Mouse (Mus musculus) CH12.LX (cell line): Measurements from ENCODE around the gene Lefty1. TPM values are rescaled to one million over a fixed set of nuclear protein-coding genes. Genes with fewer than 3 reads are reported as not detected.

Experiments used
- DNase-seq: peaks from one replicate; pipeline ENCODE4 v3.0.0-alpha.2; 2013; ENCODE audit errors: extremely low read depth
- H3K27ac ChIP-seq: 2 replicates; pipeline ENCODE4 v1.5.1; 2012; ENCODE audit warnings: low read depth, mild to moderate bottlenecking, control low read depth, moderate library complexity; ENCODE audit not compliant: insufficient read depth
- H3K27me3 ChIP-seq: replicated peaks from 2 replicates; pipeline ENCODE3; 2012; ENCODE audit warnings: inconsistent platforms
- H3K36me3 ChIP-seq, 2 experiments: replicated peaks in 1 of 2; 2 replicates each; pipeline versions ENCODE3 to v1.6.1; 2012; ENCODE audit warnings: inconsistent platforms in 1 of 2, low read length in 1 of 2, mild to moderate bottlenecking in 1 of 2, mixed read lengths in 1 of 2, moderate library complexity in 1 of 2; ENCODE audit not compliant: control insufficient read depth in 1 of 2, insufficient read depth in 1 of 2
- H3K4me1 ChIP-seq, 2 experiments: 2 replicates each; pipeline ENCODE4 v1.6.1; 2012; ENCODE audit warnings: inconsistent platforms in 1 of 2, moderate library complexity in 1 of 2; ENCODE audit not compliant: insufficient read depth in 2 of 2, control insufficient read depth in 1 of 2
- H3K4me2 ChIP-seq: 2 replicates; pipeline ENCODE4 v1.6.1; 2012; ENCODE audit warnings: low read depth, mild to moderate bottlenecking, control low read depth; ENCODE audit not compliant: poor library complexity, insufficient read depth, severe bottlenecking
- H3K4me3 ChIP-seq, 3 experiments: fragments of 150-350 bp in 1 of 3; sonication (generic) in 1 of 3; replicated peaks in 1 of 3; 2 replicates each; pipeline versions ENCODE3 to v1.5.1; 2011 to 2012; ENCODE audit warnings: low read depth in 2 of 3, low read length in 2 of 3, mild to moderate bottlenecking in 2 of 3, moderate library complexity in 2 of 3, control low read depth in 1 of 3, improper control_type of control experiment in 1 of 3, inconsistent platforms in 1 of 3, mixed read lengths in 1 of 3; ENCODE audit not compliant: poor library complexity in 1 of 3
- H3K79me2 ChIP-seq: replicated peaks from 2 replicates; pipeline ENCODE4 v1.6.1; 2012; ENCODE audit warnings: mild to moderate bottlenecking, moderate library complexity; ENCODE audit not compliant: control insufficient read depth, poor library complexity, insufficient read depth, severe bottlenecking; ENCODE audit errors: extremely low read depth
- H3K9ac ChIP-seq: 2 replicates; pipeline ENCODE4 v1.6.1; 2012; ENCODE audit warnings: low read depth, mild to moderate bottlenecking, control low read depth, moderate library complexity; ENCODE audit not compliant: insufficient read depth
- H3K9me3 ChIP-seq: replicated peaks from 2 replicates; pipeline ENCODE3; 2012; ENCODE audit warnings: low read length, inconsistent platforms, mixed read lengths
- BHLHE40 ChIP-seq: IDR thresholded peaks from 2 replicates; pipeline ENCODE4 v1.6.1; 2011; ENCODE audit warnings: mild to moderate bottlenecking, low read depth, low read length, improper control_type of control experiment
- CHD1 ChIP-seq: IDR thresholded peaks from 2 replicates; pipeline ENCODE4 v1.6.1; 2012; ENCODE audit warnings: low read depth, low read length, improper control_type of control experiment, inconsistent platforms
- CHD2 ChIP-seq: IDR thresholded peaks from 2 replicates; pipeline ENCODE4 v1.6.1; 2011; ENCODE audit warnings: low read length, improper control_type of control experiment
- CTCF ChIP-seq, 2 experiments: IDR thresholded peaks in 1 of 2; conservative IDR thresholded peaks in 1 of 2; 2 replicates each; pipeline ENCODE4 v1.5.1; 2011 to 2012; ENCODE audit warnings: low read depth in 2 of 2, low read length in 2 of 2, improper control_type of control experiment in 1 of 2, inconsistent platforms in 1 of 2, mild to moderate bottlenecking in 1 of 2, moderate library complexity in 1 of 2
- E2F4 ChIP-seq: IDR thresholded peaks from 2 replicates; pipeline ENCODE4 v1.6.1; 2011; ENCODE audit warnings: low read depth, low read length, improper control_type of control experiment; ENCODE audit not compliant: insufficient replicate concordance
- ELF1 ChIP-seq: IDR thresholded peaks from 2 replicates; pipeline ENCODE4 v1.6.1; 2014; ENCODE audit warnings: low read depth, mild to moderate bottlenecking, inconsistent platforms, low read length, improper control_type of control experiment
- EP300 ChIP-seq: IDR thresholded peaks from 2 replicates; pipeline ENCODE4 v1.6.1; 2011; ENCODE audit warnings: low read length, improper control_type of control experiment
- ETS1 ChIP-seq: conservative IDR thresholded peaks from 2 replicates; pipeline ENCODE4 v1.6.1; 2012; ENCODE audit warnings: low read depth, mild to moderate bottlenecking, inconsistent platforms, low read length, improper control_type of control experiment, moderate library complexity
- GABPA ChIP-seq: IDR thresholded peaks from 2 replicates; pipeline ENCODE4 v1.6.1; 2012; ENCODE audit warnings: low read depth, low read length, improper control_type of control experiment, inconsistent platforms; ENCODE audit not compliant: insufficient replicate concordance
- HCFC1 ChIP-seq: IDR thresholded peaks from 2 replicates; pipeline ENCODE4 v1.6.1; 2012; ENCODE audit warnings: low read depth, mild to moderate bottlenecking, inconsistent platforms, low read length, improper control_type of control experiment
- IRF4 ChIP-seq: IDR thresholded peaks from 2 replicates; pipeline ENCODE4 v1.6.1; 2014; ENCODE audit warnings: low read depth, mild to moderate bottlenecking, inconsistent platforms, low read length, improper control_type of control experiment
- JUN ChIP-seq: IDR thresholded peaks from 2 replicates; pipeline ENCODE4 v1.6.1; 2011; ENCODE audit warnings: low read depth, mild to moderate bottlenecking, low read length, improper control_type of control experiment, moderate library complexity; ENCODE audit not compliant: insufficient read depth
- JUND ChIP-seq: conservative IDR thresholded peaks from 2 replicates; pipeline ENCODE4 v1.6.1; 2011; ENCODE audit warnings: low read depth, low read length, improper control_type of control experiment
- KAT2A ChIP-seq: IDR thresholded peaks from 2 replicates; pipeline ENCODE4 v1.6.1; 2012; ENCODE audit warnings: low read length, improper control_type of control experiment, inconsistent platforms; ENCODE audit not compliant: insufficient replicate concordance
- MAFK ChIP-seq: IDR thresholded peaks from 2 replicates; pipeline ENCODE4 v1.6.1; 2011; ENCODE audit warnings: low read length, improper control_type of control experiment; ENCODE audit not compliant: insufficient replicate concordance
- MAX ChIP-seq: IDR thresholded peaks from 2 replicates; pipeline ENCODE4 v1.6.1; 2011; ENCODE audit warnings: low read length, improper control_type of control experiment
- MAZ ChIP-seq: IDR thresholded peaks from 2 replicates; pipeline ENCODE4 v1.6.1; 2012; ENCODE audit warnings: low read depth, mild to moderate bottlenecking, inconsistent platforms, low read length, improper control_type of control experiment, moderate library complexity
- MEF2A ChIP-seq: IDR thresholded peaks from 2 replicates; pipeline ENCODE4 v1.6.1; 2014; ENCODE audit warnings: low read depth, mild to moderate bottlenecking, inconsistent platforms, low read length, improper control_type of control experiment, borderline replicate concordance
- MXI1 ChIP-seq: IDR thresholded peaks from 2 replicates; pipeline ENCODE4 v1.6.1; 2011; ENCODE audit warnings: mild to moderate bottlenecking, low read depth, low read length, improper control_type of control experiment
- MYC ChIP-seq: IDR thresholded peaks from 2 replicates; pipeline ENCODE4 v1.6.1; 2011; ENCODE audit warnings: low read depth, mild to moderate bottlenecking, improper control_type of control experiment, low read length
- NELFE ChIP-seq: IDR thresholded peaks from 2 replicates; pipeline ENCODE4 v1.6.1; 2011; ENCODE audit warnings: low read depth, low read length, improper control_type of control experiment
- NRF1 ChIP-seq: IDR thresholded peaks from 2 replicates; pipeline ENCODE4 v1.6.1; 2014; ENCODE audit warnings: low read depth, mild to moderate bottlenecking, inconsistent platforms, low read length, improper control_type of control experiment, moderate library complexity
- PAX5 ChIP-seq: IDR thresholded peaks from 2 replicates; pipeline ENCODE4 v1.6.1; 2012; ENCODE audit warnings: low read length, inconsistent platforms, mixed read lengths
- POLR2A ChIP-seq: IDR thresholded peaks from 2 replicates; pipeline ENCODE4 v1.6.1; 2011; ENCODE audit warnings: low read depth, mild to moderate bottlenecking, improper control_type of control experiment, low read length
- POLR2AphosphoS2 ChIP-seq: IDR thresholded peaks from 2 replicates; pipeline ENCODE4 v1.6.1; 2011; ENCODE audit warnings: low read depth, low read length, improper control_type of control experiment
- RAD21 ChIP-seq: IDR thresholded peaks from 2 replicates; pipeline ENCODE4 v1.6.1; 2011; ENCODE audit warnings: low read depth, mild to moderate bottlenecking, low read length, improper control_type of control experiment, moderate library complexity
- RCOR1 ChIP-seq: conservative IDR thresholded peaks from 2 replicates; pipeline ENCODE4 v1.6.1; 2012; ENCODE audit warnings: low read depth, mild to moderate bottlenecking, inconsistent platforms, low read length, improper control_type of control experiment
- SIN3A ChIP-seq: IDR thresholded peaks from 2 replicates; pipeline ENCODE4 v1.6.1; 2012; ENCODE audit warnings: low read length, improper control_type of control experiment, inconsistent platforms
- SMC3 ChIP-seq: IDR thresholded peaks from 2 replicates; pipeline ENCODE4 v1.6.1; 2011; ENCODE audit warnings: low read depth, low read length, improper control_type of control experiment
- TBP ChIP-seq: conservative IDR thresholded peaks from 2 replicates; pipeline ENCODE4 v1.6.1; 2011; ENCODE audit warnings: low read depth, low read length, improper control_type of control experiment
- TCF12 ChIP-seq: IDR thresholded peaks from 2 replicates; pipeline ENCODE4 v1.6.1; 2014; ENCODE audit warnings: low read depth, mild to moderate bottlenecking, inconsistent platforms, low read length, improper control_type of control experiment
- UBTF ChIP-seq: IDR thresholded peaks from 2 replicates; pipeline ENCODE4 v1.6.1; 2012; ENCODE audit warnings: low read depth, mild to moderate bottlenecking, inconsistent platforms, low read length, improper control_type of control experiment, moderate library complexity
- USF1 ChIP-seq: IDR thresholded peaks from 2 replicates; pipeline ENCODE4 v1.6.1; 2014; ENCODE audit warnings: low read depth, mild to moderate bottlenecking, inconsistent platforms, low read length, improper control_type of control experiment
- USF2 ChIP-seq: conservative IDR thresholded peaks from 2 replicates; pipeline ENCODE4 v1.6.1; 2011; ENCODE audit warnings: low read depth, low read length, improper control_type of control experiment
- ZC3H11A ChIP-seq: IDR thresholded peaks from 2 replicates; pipeline ENCODE4 v1.6.1; 2012; ENCODE audit warnings: low read depth, mild to moderate bottlenecking, inconsistent platforms, low read length, improper control_type of control experiment
- ZKSCAN1 ChIP-seq: IDR thresholded peaks from 2 replicates; pipeline ENCODE4 v1.6.1; 2012; ENCODE audit warnings: low read depth, inconsistent platforms, low read length, improper control_type of control experiment, borderline replicate concordance
- ZMIZ1 ChIP-seq: IDR thresholded peaks from 2 replicates; pipeline ENCODE4 v1.6.1; 2012; ENCODE audit warnings: low read depth, mild to moderate bottlenecking, inconsistent platforms, low read length, improper control_type of control experiment
- ZNF384 ChIP-seq: IDR thresholded peaks from 2 replicates; pipeline ENCODE4 v1.6.1; 2012; ENCODE audit warnings: low read depth, low read length, improper control_type of control experiment, inconsistent platforms
- dilution Hi-C: fragments of 300-500 bp; cut with MboI; formaldehyde crosslinking; loops from 2 replicates; pipeline ENCODE4 v1.14.3; 2020; ENCODE audit warnings: low sequenced_read_pairs; ENCODE audit not compliant: extremely low pct_unique_long_range_greater_than_20kb, extremely low pct_ligation_motif_present
- in situ Hi-C: fragments of 300-500 bp; cut with MboI; formaldehyde crosslinking; loops from 3 replicates; pipeline ENCODE4 v1.14.3; 2019; ENCODE audit warnings: low sequenced_read_pairs, low pct_ligation_motif_present, low pct_unique_long_range_greater_than_20kb, mixed read lengths
- polyA plus RNA-seq: library from polyadenylated mRNA; unstranded; fragments of >175 nt; gene quantifications from 2 replicates; pipeline ENCODE4 v1.2.1, GENCODE M21; 2012; ENCODE audit warnings: low read depth; ENCODE audit not compliant: insufficient read length
- total RNA-seq, 2 experiments: library from RNA; depleted of rRNA; stranded (reverse); fragments of 300-350 nt in 1 of 2; fragments of >200 nt in 1 of 2; gene quantifications; 2 replicates each; pipeline ENCODE4 v1.2.3; 2012 to 2014

Lefty1 gene
- total and polyA plus RNA-seq, 3 experiments = not detected

DNA sequence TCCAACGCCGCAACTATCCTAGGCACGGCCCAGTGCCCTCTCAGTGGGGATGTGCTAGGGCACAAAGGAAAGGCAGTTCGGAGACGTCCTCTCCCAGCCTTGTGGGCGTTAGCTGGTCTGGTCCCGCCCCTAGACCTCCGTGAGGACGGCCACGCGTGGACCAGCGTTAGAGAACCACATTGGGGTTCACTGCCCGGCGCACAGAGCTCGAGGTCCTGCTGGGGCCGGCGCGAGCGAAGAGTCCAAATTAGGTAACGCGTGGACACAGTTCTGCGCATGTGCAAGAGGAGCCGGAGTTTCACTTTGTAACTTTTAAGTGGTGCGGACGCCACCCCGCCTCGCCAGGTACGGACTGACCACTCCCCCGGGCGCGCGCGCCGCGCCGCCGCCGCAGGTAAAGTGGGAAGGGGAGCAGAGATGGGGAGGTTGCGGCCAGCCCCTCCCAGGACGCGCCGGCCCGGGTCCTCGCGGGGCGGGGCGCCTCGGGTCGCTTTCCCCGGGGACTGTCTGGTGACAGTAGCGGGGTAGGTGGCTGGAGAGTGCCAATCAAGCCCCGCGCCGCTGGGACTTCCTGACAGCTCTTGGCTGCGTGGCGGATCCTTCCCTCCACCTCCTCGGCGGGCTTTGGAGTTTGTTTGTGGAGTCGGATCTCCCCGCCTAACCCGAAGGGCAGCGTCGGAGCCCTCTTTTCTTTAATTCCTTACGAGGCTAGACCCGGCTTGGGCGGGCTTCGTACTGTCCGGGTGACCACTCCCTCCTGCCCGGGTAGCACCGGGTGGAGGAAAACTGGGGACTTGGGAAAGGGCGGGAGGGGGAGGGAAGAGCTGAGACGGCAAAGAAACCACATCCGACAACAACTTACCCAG lies 7.6 kb downstream of the Lefty1 start, which contains the start of gene Tmem63a:
Tmem63a (plus strand) TSS at position 179 of the 866 bp plus-strand sequence.
- no peaks in the 10 kb centered on the region for H3K9me3 ChIP-seq
- dilution Hi-C loops = no loop called here
- H3K4me3 ChIP-seq = peak within 1 kb of the TSS; percentile 60 to 78 (median 70)
- peaks cover 11 to 34% of the 10 kb centered on the region in 2 experiments for H3K4me1 ChIP-seq
- peak within 1 kb of the TSS; percentile 83 for H3K4me2 ChIP-seq
- in situ Hi-C loops = no loop called here
- no peak for TF ChIP-seq MAFK
- peak; percentile 47; the same call in 1 of the 2 replicates for TF ChIP-seq ELF1
- peak; percentile 54; the same call in 1 of the 2 replicates for TF ChIP-seq TCF12
- TF ChIP-seq IRF4 = peak; percentile 42; the same call in 1 of the 2 replicates
- no peak for TF ChIP-seq CHD1
- TF ChIP-seq SIN3A = no peak
- TF ChIP-seq JUN = no peak
- no peak for TF ChIP-seq TBP
- no peak for TF ChIP-seq ETS1
- TF ChIP-seq MAX = no peak
- TF ChIP-seq MYC = no peak
- TF ChIP-seq KAT2A = no peak
- no peak for TF ChIP-seq JUND
- TF ChIP-seq ZC3H11A = no peak
- no peak for TF ChIP-seq ZMIZ1
- peak; percentile 61; the same call in 1 of the 2 replicates for TF ChIP-seq MXI1
- no peak for TF ChIP-seq PAX5
- TF ChIP-seq UBTF = no peak
- TF ChIP-seq MEF2A = peak; percentile 28; the same call in 1 of the 2 replicates
- no peak for TF ChIP-seq ZNF384
- no peak for TF ChIP-seq RAD21
- no peak for TF ChIP-seq ZKSCAN1
- TF ChIP-seq NRF1 = peak; percentile 89
- no peak; the same call in 1 of the 2 replicates for TF ChIP-seq NELFE
- no peak for TF ChIP-seq E2F4
- peak; percentile 46 for TF ChIP-seq POLR2A
- no peak for TF ChIP-seq POLR2AphosphoS2
- TF ChIP-seq SMC3 = no peak
- TF ChIP-seq BHLHE40 = no peak
- no peak for TF ChIP-seq USF1
- TF ChIP-seq CHD2 = no peak
- TF ChIP-seq GABPA = no peak
- TF ChIP-seq EP300 = no peak
- no peak for TF ChIP-seq MAZ
- no peak for TF ChIP-seq RCOR1
- TF ChIP-seq USF2 = no peak
- peak; percentile 12; the same call in 1 of the 2 replicates for TF ChIP-seq HCFC1
- no peak for TF ChIP-seq CTCF (conservative IDR thresholded peaks at IDR 0.05 in 1 of 2, IDR thresholded peaks at IDR 0.05 in 1 of 2; ENCODE audit: low read depth in 2 of 2, low read length in 2 of 2)
- H3K9ac ChIP-seq = peak within 1 kb of the TSS; percentile 46
- peaks cover 0 to 8% of the 10 kb centered on the region in 2 experiments for H3K36me3 ChIP-seq
- peak; percentile 46 for DNase-seq
- H3K27me3 ChIP-seq = peaks cover 33% of the 10 kb centered on the region
- H3K79me2 ChIP-seq = no peaks in the 10 kb centered on the region
- H3K27ac ChIP-seq = no peak within 1 kb of the TSS
